Mouse (Mus musculus): Measurements from ENCODE around the gene Ak2. TPM values are rescaled to one million over a fixed set of nuclear protein-coding genes. Genes with fewer than 3 reads are reported as not detected.

Gene Ak2
- polyA plus RNA-seq, 1 experiment from 2014 or later, result 64.2 TPM

DNA sequence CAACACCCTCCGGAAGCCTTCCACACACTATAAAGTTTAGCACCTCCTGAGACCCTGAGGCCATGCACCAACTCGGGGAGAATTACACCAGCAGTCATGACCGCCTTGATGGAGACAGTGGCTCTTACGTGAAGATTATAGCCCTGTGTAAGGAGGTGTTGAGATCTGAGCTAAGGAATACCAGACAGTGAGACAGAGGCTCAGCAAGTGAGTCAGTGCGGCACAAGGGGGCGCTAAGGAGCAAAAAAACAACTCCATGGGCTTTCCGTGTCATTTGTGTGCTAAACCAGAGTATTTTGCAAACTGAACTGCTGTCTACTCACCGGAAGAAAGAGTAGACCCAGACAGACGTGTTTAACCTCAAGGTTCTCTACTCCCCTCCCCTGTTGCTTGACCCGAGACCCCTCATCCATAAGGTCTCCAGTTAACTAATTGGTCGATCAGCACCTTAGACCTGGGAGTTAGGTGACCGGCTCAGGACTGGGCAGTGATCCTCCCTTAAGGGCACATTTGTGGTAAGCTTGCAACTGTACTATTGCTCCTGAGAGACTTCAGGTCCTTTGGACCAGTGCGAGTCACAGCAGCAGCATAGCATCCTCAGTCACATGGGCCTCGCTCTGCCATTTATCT lies 20.6 kb upstream of the Ak2 start:
- ATAC-seq, result no peak
- CTCF ChIA-PET, result interaction anchor here (0.8 to 1.7 kb wide), 11 partner anchors 9 to 116 kb away, joined by 3 to 9 read pairs (median 3); partner anchors contain the start of gene Azin2
- no peak for TF ChIP-seq CTCF (IDR thresholded peaks at IDR 0.05)
- POLR2A ChIA-PET, result interaction anchor here (0.6 to 1.1 kb wide), 2 partner anchors 91 to 112 kb away, joined by 3 read pairs; no protein-coding TSS in a partner anchor
- in situ Hi-C loops (cut with MboI; ENCODE audit: low pct_unique_long_range_greater_than_20kb), result no loop called here
- H3K27me3 ChIP-seq, result no peaks in the 10 kb centered on the region
- no peak for DNase-seq (ENCODE audit: low read depth, low spot score)

DNA sequence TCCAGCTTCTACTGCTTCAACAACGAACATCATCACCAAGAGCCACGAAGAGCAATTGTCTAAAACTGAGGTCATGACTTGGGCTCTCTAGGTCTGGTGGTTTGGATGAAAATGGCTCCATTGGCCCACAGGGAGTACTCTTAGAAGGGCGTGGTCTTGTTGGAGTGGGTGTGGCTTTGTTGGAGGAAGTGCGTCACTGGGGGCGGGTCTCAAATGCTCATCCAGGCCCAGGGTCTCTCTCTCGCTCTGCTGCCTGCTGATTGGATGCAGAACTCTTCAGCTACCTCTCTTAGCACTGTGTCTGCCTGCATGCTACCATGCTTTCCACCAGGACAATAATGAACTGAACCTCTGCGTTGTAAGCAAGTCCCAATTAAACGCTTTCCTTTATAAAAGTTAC lies 17.1 kb upstream of the Ak2 start:
- in situ Hi-C loops (cut with MboI; ENCODE audit: low pct_unique_long_range_greater_than_20kb), result no loop called here
- no peaks in the 10 kb centered on the region for H3K27me3 ChIP-seq
- no peak for ATAC-seq
- ChIA-PET POLR2A (no interaction called here), CTCF (no interaction called here)
- no peak for TF ChIP-seq CTCF (IDR thresholded peaks at IDR 0.05)
- no peak for DNase-seq (ENCODE audit: low read depth, low spot score)

GRCm38 (mm10) chr4:128976577-128976976 lies 15.2 kb upstream of the Ak2 start:
- ATAC-seq (no peak), DNase-seq (ENCODE audit: low read depth, low spot score) (no peak)
- no peak for TF ChIP-seq CTCF (IDR thresholded peaks at IDR 0.05)
- in situ Hi-C loops (cut with MboI; ENCODE audit: low pct_unique_long_range_greater_than_20kb), result no loop called here
- ChIA-PET CTCF (interaction anchor here (0.8 to 1.5 kb wide), 6 partner anchors 12 to 107 kb away, joined by 3 to 4 read pairs (median 3); partner anchors contain the start of gene Ak2), POLR2A (interaction anchor here (0.7 to 1.1 kb wide), 2 partner anchors 15 to 91 kb away, joined by 3 to 5 read pairs; no protein-coding TSS in a partner anchor)
- H3K27me3 ChIP-seq, result no peaks in the 10 kb centered on the region

- no peak for TF ChIP-seq CTCF (IDR thresholded peaks at IDR 0.05)
- no peaks in the 10 kb centered on the region for H3K27me3 ChIP-seq
- ChIA-PET CTCF (interaction anchor here (0.9 kb wide), 1 partner anchor 11 kb away, joined by 3 read pairs; no protein-coding TSS in a partner anchor), POLR2A (interaction anchor here (1.1 kb wide), 1 partner anchor 91 kb away, joined by 3 read pairs; no protein-coding TSS in a partner anchor)
- in situ Hi-C loops (cut with MboI; ENCODE audit: low pct_unique_long_range_greater_than_20kb), result no loop called here
- DNase-seq (ENCODE audit: low read depth, low spot score) (no peak), ATAC-seq (no peak)
Observed at GRCm38 (mm10) chr4:128977217-128977616, 14.5 kb upstream of the Ak2 start.

DNA sequence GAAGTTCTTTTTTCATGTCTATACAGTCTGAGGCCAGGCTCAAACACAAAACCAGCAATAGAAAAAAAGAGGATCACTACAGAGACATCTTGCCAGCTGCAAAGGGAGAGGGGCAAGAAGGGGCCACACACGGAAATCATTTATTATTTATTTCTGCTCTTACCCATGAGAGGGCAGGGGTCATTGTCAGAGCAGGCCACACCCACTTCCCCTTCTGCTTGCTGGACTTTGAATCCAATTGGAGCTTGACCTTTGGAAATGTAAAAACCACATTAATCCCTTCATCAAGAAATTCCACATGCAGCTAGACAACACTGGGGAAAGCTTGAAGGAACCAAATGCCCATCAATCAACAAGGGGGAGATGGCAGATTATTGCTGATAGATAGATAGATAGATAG lies 13.1 kb upstream of the Ak2 start:
- ChIA-PET POLR2A (no interaction called here), CTCF (no interaction called here)
- no peaks in the 10 kb centered on the region for H3K27me3 ChIP-seq
- DNase-seq (ENCODE audit: low read depth, low spot score), result no peak
- no peak for ATAC-seq
- in situ Hi-C loops (cut with MboI; ENCODE audit: low pct_unique_long_range_greater_than_20kb), result no loop called here
- TF ChIP-seq CTCF (IDR thresholded peaks at IDR 0.05), result no peak

DNA sequence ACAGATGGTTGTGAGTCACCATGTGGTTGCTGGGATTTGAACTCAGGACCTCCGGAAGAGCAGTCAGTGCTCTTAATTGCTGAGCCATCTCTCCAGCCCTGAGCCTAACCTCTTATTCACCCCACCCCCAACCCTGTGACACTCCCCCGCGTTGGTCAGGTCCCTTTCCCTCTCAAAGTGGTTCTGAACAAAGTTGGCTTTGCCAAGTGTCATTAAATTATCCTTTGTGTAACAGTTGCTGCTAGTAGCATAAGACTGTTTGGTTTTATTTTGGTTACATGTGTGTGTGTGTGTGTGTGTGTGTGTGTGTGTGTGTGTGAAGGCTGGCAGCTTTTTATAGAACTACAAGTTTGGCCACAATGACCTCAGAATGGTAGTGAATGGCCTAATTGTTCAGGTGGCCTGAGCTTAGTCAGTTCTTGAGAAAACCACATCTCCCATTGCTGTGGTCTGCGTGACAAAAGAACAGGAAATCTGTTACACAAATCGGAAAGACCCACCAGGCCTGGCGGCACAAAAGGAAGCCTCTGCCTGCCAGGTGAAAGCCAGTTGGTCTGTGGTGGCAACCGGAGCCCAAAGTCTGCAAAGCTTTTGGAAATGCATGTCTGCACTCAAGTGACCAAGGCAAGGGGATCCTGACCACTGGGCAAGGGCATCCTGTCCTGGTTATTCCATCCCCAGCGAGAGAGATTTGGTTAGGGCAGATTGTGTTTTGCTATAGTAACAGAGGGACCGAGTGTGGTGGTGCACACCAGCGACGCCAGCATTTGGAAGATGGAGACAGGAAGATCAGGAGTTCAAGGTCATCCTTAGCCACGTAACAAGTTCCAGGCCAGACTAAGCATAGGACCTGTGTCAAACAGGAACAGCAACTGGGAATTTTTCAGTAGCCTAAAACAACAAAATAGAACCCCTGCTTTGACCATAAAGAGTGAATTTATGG lies 10.6 kb upstream of the Ak2 start:
- ATAC-seq (no peak), DNase-seq (ENCODE audit: low read depth, low spot score) (no peak)
- H3K27me3 ChIP-seq, result no peaks in the 10 kb centered on the region
- ChIA-PET POLR2A (no interaction called here), CTCF (interaction anchor here (1.0 kb wide), 1 partner anchor 11 kb away, joined by 3 read pairs; the partner anchor contains the start of gene Ak2)
- TF ChIP-seq CTCF (IDR thresholded peaks at IDR 0.05), result no peak
- in situ Hi-C loops (cut with MboI; ENCODE audit: low pct_unique_long_range_greater_than_20kb), result no loop called here

DNA sequence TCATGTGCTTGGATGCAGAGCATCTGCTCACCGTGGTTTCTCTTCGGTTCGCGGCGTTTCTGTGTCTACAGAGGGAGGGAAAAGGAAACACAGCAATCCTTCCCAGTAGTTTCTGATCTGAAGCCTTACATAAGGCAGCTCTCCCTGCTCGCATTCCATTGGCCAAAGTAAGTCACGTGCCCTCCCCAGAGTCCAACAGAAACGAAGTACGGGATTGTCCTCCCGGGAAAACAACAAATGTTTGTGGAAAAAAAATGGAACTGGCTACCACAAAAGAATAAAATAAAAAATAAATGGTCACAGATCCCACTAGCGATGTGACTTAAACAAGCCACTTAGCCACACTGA lies 10.0 kb upstream of the Ak2 start:
- no peak for TF ChIP-seq CTCF (IDR thresholded peaks at IDR 0.05)
- in situ Hi-C loops (cut with MboI; ENCODE audit: low pct_unique_long_range_greater_than_20kb), result no loop called here
- POLR2A ChIA-PET, result no interaction called here
- ATAC-seq (no peak), DNase-seq (ENCODE audit: low read depth, low spot score) (no peak)
- no peaks in the 10 kb centered on the region for H3K27me3 ChIP-seq
- CTCF ChIA-PET, result interaction anchor here (2.1 to 2.3 kb wide), 2 partner anchors 10 kb away, joined by 6 to 9 read pairs; partner anchors contain the start of gene Ak2

- CTCF ChIA-PET, result interaction anchor here (2.1 to 2.3 kb wide), 2 partner anchors 9 to 12 kb away, joined by 6 to 9 read pairs; partner anchors contain the start of gene Ak2
- ATAC-seq (no peak), DNase-seq (ENCODE audit: low read depth, low spot score) (no peak)
- POLR2A ChIA-PET, result interaction anchor here (0.6 to 0.7 kb wide), 2 partner anchors 273 to 287 kb away, joined by 3 to 5 read pairs; no protein-coding TSS in a partner anchor
- H3K27me3 ChIP-seq, result no peaks in the 10 kb centered on the region
- in situ Hi-C loops (cut with MboI; ENCODE audit: low pct_unique_long_range_greater_than_20kb), result no loop called here
- no peak for TF ChIP-seq CTCF (IDR thresholded peaks at IDR 0.05)
Observed at GRCm38 (mm10) chr4:128983151-128983550, 8.6 kb upstream of the Ak2 start.

GRCm38 (mm10) chr4:128983656-128984055 lies 8.1 kb upstream of the Ak2 start:
- DNase-seq (ENCODE audit: low read depth, low spot score) (no peak), ATAC-seq (no peak)
- CTCF ChIA-PET, result interaction anchor here (1.1 to 2.3 kb wide), 3 partner anchors 8 to 99 kb away, joined by 3 to 9 read pairs (median 6); partner anchors contain the start of gene Ak2
- no peaks in the 10 kb centered on the region for H3K27me3 ChIP-seq
- TF ChIP-seq CTCF (IDR thresholded peaks at IDR 0.05), result no peak
- POLR2A ChIA-PET, result interaction anchor here (0.7 kb wide), 1 partner anchor 286 kb away, joined by 5 read pairs; no protein-coding TSS in a partner anchor
- in situ Hi-C loops (cut with MboI; ENCODE audit: low pct_unique_long_range_greater_than_20kb), result no loop called here

GRCm38 (mm10) chr4:128984600-128984999 lies 7.2 kb upstream of the Ak2 start:
- ChIA-PET CTCF (interaction anchor here (1.1 kb wide), 1 partner anchor 98 kb away, joined by 3 read pairs; no protein-coding TSS in a partner anchor), POLR2A (no interaction called here)
- no peaks in the 10 kb centered on the region for H3K27me3 ChIP-seq
- TF ChIP-seq CTCF (IDR thresholded peaks at IDR 0.05), result no peak
- ATAC-seq (no peak), DNase-seq (ENCODE audit: low read depth, low spot score) (no peak)
- in situ Hi-C loops (cut with MboI; ENCODE audit: low pct_unique_long_range_greater_than_20kb), result no loop called here

Measured in Patski (cell line).